Mouse (Mus musculus) intestine, embryonic 16.5 days (tissue): ENCODE results near the gene Dbh. TPM values are rescaled to one million over a fixed set of nuclear protein-coding genes. Genes with fewer than 3 reads are reported as not detected.

Experiments
- ATAC-seq: fragments of 200-750 bp; cut with Nextera tagmentation; 2 replicates; pipeline ENCODE4 v1.8.0; 2017; ENCODE audit warnings: moderate TSS enrichment, moderate library complexity
- H3K27ac ChIP-seq: fragments of 300-500 bp; sonication (generic); 2 replicates; pipeline ENCODE4 v1.5.1; 2014; ENCODE audit warnings: mild to moderate bottlenecking, low read length
- H3K27me3 ChIP-seq: fragments of 300-500 bp; sonication (generic); replicated peaks from 2 replicates; pipeline ENCODE4 v1.6.1; 2014; ENCODE audit warnings: low read length, control low read depth, mixed read lengths; ENCODE audit not compliant: control insufficient read depth, insufficient read depth
- H3K36me3 ChIP-seq: fragments of 300-500 bp; sonication (generic); 2 replicates; pipeline ENCODE4 v1.6.1; 2014; ENCODE audit warnings: low read length, control low read depth; ENCODE audit not compliant: control insufficient read depth, insufficient read depth
- H3K4me1 ChIP-seq: fragments of 300-500 bp; sonication (generic); 2 replicates; pipeline ENCODE4 v1.6.1; 2014; ENCODE audit warnings: low read length, control low read depth, mixed read lengths; ENCODE audit not compliant: control insufficient read depth, insufficient read depth
- H3K4me2 ChIP-seq: fragments of 300-500 bp; sonication (generic); 2 replicates; pipeline ENCODE4 v1.6.1; 2014; ENCODE audit warnings: low read depth, low read length, control low read depth
- H3K4me3 ChIP-seq: fragments of 300-500 bp; sonication (generic); 2 replicates; pipeline ENCODE4 v1.5.1; 2014; ENCODE audit warnings: mild to moderate bottlenecking, low read length
- H3K9ac ChIP-seq: fragments of 300-500 bp; sonication (generic); 2 replicates; pipeline ENCODE4 v1.6.1; 2014; ENCODE audit warnings: low read depth, low read length
- H3K9me3 ChIP-seq: fragments of 300-500 bp; sonication (generic); 2 replicates; pipeline ENCODE4 v1.6.1; 2016; ENCODE audit warnings: low read length, control low read depth; ENCODE audit not compliant: control insufficient read depth
- WGBS: fragments of 180-500 bp; shearing (Covaris S2); extraction: QIAGEN DNeasy Blood & Tissue Kit; methylation state at CpG from one replicate; pipeline ENCODE4 v1.1.7; 2014; 5-methylcytosine and 5-hydroxymethylcytosine counted together
- polyA plus RNA-seq: library from polyadenylated mRNA; unstranded; fragments of >200 nt; fragmentation: Nextera tagmentation; extraction: Ambion mirVana; gene quantifications from 2 replicates; pipeline ENCODE4 v1.2.1, GENCODE M21; 2015

Gene Dbh
- polyA plus RNA-seq, 1 experiment from 2014 or later, result 1.4 TPM

- no peak for ATAC-seq
- no peaks in the 10 kb centered on the region for H3K27me3 ChIP-seq
- H3K36me3 ChIP-seq, result 0 out of 2 replicates have a peak, but pooled peaks cover 3% of the 10 kb centered on the region
- no peaks in the 10 kb centered on the region for H3K4me1 ChIP-seq
- H3K9me3 ChIP-seq, result no peaks in the 10 kb centered on the region
- H3K4me2 ChIP-seq, result no peak overlapping the region
- H3K9ac ChIP-seq, result no peak overlapping the region
- H3K27ac ChIP-seq, result no peak overlapping the region
- H3K4me3 ChIP-seq, result no peak overlapping the region
- WGBS, result 86% methylated on average over 7 of the region's 7 CpGs
Measured at GRCm38 (mm10) chr2:27223012-27223421, 58.0 kb downstream of the Dbh start.

GRCm38 (mm10) chr2:27226572-27226971 lies 61.5 kb downstream of the Dbh start:
- Histone ChIP-seq H3K27ac (no peak overlapping the region), H3K9me3 (no peaks in the 10 kb centered on the region), H3K36me3 (no peaks in the 10 kb centered on the region), H3K4me2 (no peak overlapping the region), H3K9ac (0 out of 2 replicates have a peak overlapping the region, but pooled peaks have one; percentile 13), H3K4me1 (no peaks in the 10 kb centered on the region), H3K4me3 (no peak overlapping the region), H3K27me3 (no peaks in the 10 kb centered on the region)
- 64% methylated on average over 7 of the region's 7 CpGs for WGBS
- no peak for ATAC-seq

GRCm38 (mm10) chr2:27228809-27229480 lies 63.9 kb downstream of the Dbh start:
- no peak overlapping the region for H3K9ac ChIP-seq
- H3K4me1 ChIP-seq, result no peaks in the 10 kb centered on the region
- H3K27me3 ChIP-seq, result no peaks in the 10 kb centered on the region
- H3K9me3 ChIP-seq, result no peaks in the 10 kb centered on the region
- 77% methylated on average over 5 of the region's 5 CpGs for WGBS
- no peaks in the 10 kb centered on the region for H3K36me3 ChIP-seq
- H3K4me2 ChIP-seq, result no peak overlapping the region
- H3K27ac ChIP-seq, result no peak overlapping the region
- ATAC-seq, result no peak
- no peak overlapping the region for H3K4me3 ChIP-seq

GRCm38 (mm10) chr2:27229481-27230105 lies 64.6 kb downstream of the Dbh start:
- WGBS, result 68% methylated on average over 2 of the region's 2 CpGs

GRCm38 (mm10) chr2:27232376-27232775 lies 67.3 kb downstream of the Dbh start:
- no peaks in the 10 kb centered on the region for H3K9me3 ChIP-seq
- WGBS, result 13% methylated on average over 7 of the region's 7 CpGs
- H3K36me3 ChIP-seq, result no peaks in the 10 kb centered on the region
- 0 out of 2 replicates have a peak overlapping the region, but pooled peaks have one; percentile 14 for H3K27ac ChIP-seq
- no peak overlapping the region for H3K9ac ChIP-seq
- H3K4me2 ChIP-seq, result no peak overlapping the region
- H3K27me3 ChIP-seq, result no peaks in the 10 kb centered on the region
- H3K4me3 ChIP-seq, result no peak overlapping the region
- ATAC-seq, result no peak; the same call in 1 of the 2 replicates
- H3K4me1 ChIP-seq, result no peaks in the 10 kb centered on the region

More at GRCm38 (mm10) chr2:27229481-27230105, 64.6 kb downstream of the Dbh start:
- no peak overlapping the region for H3K4me2 ChIP-seq
- no peak overlapping the region for H3K27ac ChIP-seq
- H3K4me3 ChIP-seq, result no peak overlapping the region
- H3K36me3 ChIP-seq, result no peaks in the 10 kb centered on the region
- H3K9me3 ChIP-seq, result no peaks in the 10 kb centered on the region
- ATAC-seq, result no peak
- no peaks in the 10 kb centered on the region for H3K4me1 ChIP-seq
- H3K27me3 ChIP-seq, result no peaks in the 10 kb centered on the region
- no peak overlapping the region for H3K9ac ChIP-seq

Other genes starting within 250 kb of the Dbh start
- gene Surf2, start 248.9 kb upstream of the Dbh start, polyA plus RNA-seq, result 41.9 and 45.9 TPM in 2 replicates
- 76.1 and 83.5 TPM in 2 replicates for gene Surf1, start 248.7 kb upstream of the Dbh start, polyA plus RNA-seq
- 269 and 299 TPM in 2 replicates for gene Surf4, start 231.3 kb upstream of the Dbh start, polyA plus RNA-seq
- gene Stkld1, start 231.2 kb upstream of the Dbh start, polyA plus RNA-seq, result 0.06 TPM in 1 of 2 replicates, not detected in the other
- gene Rexo4, start 200.8 kb upstream of the Dbh start, polyA plus RNA-seq, result 46.8 and 47.7 TPM in 2 replicates
- gene Adamts13, start 191.8 kb upstream of the Dbh start, polyA plus RNA-seq, result 0.33 and 0.34 TPM in 2 replicates
- 52.9 and 54.3 TPM in 2 replicates for gene Cacfd1, start 155.3 kb upstream of the Dbh start, polyA plus RNA-seq
- gene Slc2a6, start 137.2 kb upstream of the Dbh start, polyA plus RNA-seq, result 0.84 and 1.0 TPM in 2 replicates
- 0.12 and 0.22 TPM in 2 replicates for gene Mymk, start 93.1 kb upstream of the Dbh start, polyA plus RNA-seq
- gene Adamtsl2, start 85.9 kb upstream of the Dbh start, polyA plus RNA-seq, result 1.7 and 2.1 TPM in 2 replicates
- gene Fam163b, start 22.7 kb upstream of the Dbh start, polyA plus RNA-seq, result 0.11 and 0.16 TPM in 2 replicates
- gene Sardh, start 83.1 kb downstream of the Dbh start, polyA plus RNA-seq, result 9.5 and 10.1 TPM in 2 replicates